Mouse (Mus musculus): ENCODE data around the gene Capn9. TPM values are rescaled to one million over a fixed set of nuclear protein-coding genes. Genes with fewer than 3 reads are reported as not detected.

The Capn9 gene
- polyA plus RNA-seq (2015; fragmentation: Nextera tagmentation; extraction: Ambion mirVana) = 0.14 and 0.37 TPM in 2 replicates

GRCm38 (mm10) chr8:124575811-124576210 is at the start of gene Capn9:
Gene Capn9 (plus strand): TSS chr8:124576111.
- DNase-seq (ENCODE audit: low spot score) = no peak

GRCm38 (mm10) chr8:124526261-124526660 is 49.6 kb upstream of the Capn9 start:
- no peak for DNase-seq (ENCODE audit: low spot score)

- no peak for DNase-seq (ENCODE audit: low spot score)
Observed at GRCm38 (mm10) chr8:124530076-124530475, 45.8 kb upstream of the Capn9 start.

- DNase-seq (ENCODE audit: low spot score) = no peak
Observed at GRCm38 (mm10) chr8:124530556-124530955, 45.4 kb upstream of the Capn9 start.

GRCm38 (mm10) chr8:124530996-124531395 is 44.9 kb upstream of the Capn9 start:
- no peak for DNase-seq (ENCODE audit: low spot score)

- DNase-seq (ENCODE audit: low spot score) = no peak
Observed at GRCm38 (mm10) chr8:124532626-124533025, 43.3 kb upstream of the Capn9 start.

- no peak for DNase-seq (ENCODE audit: low spot score)
Observed at GRCm38 (mm10) chr8:124535451-124535850, 40.5 kb upstream of the Capn9 start.

GRCm38 (mm10) chr8:124540906-124541305 is 35.0 kb upstream of the Capn9 start:
- no peak for DNase-seq (ENCODE audit: low spot score)

GRCm38 (mm10) chr8:124542001-124542400 is 33.9 kb upstream of the Capn9 start:
- DNase-seq (ENCODE audit: low spot score) = no peak

- DNase-seq (ENCODE audit: low spot score) = no peak
Observed at GRCm38 (mm10) chr8:124543272-124543671, 32.6 kb upstream of the Capn9 start.

- no peak for DNase-seq (ENCODE audit: low spot score)
Observed at GRCm38 (mm10) chr8:124546371-124546770, 29.5 kb upstream of the Capn9 start.

- DNase-seq (ENCODE audit: low spot score) = no peak
Observed at GRCm38 (mm10) chr8:124546815-124547214, 29.1 kb upstream of the Capn9 start.

GRCm38 (mm10) chr8:124547269-124547668 is 28.6 kb upstream of the Capn9 start:
- no peak for DNase-seq (ENCODE audit: low spot score)

- DNase-seq (ENCODE audit: low spot score) = no peak
Observed at GRCm38 (mm10) chr8:124548187-124548586, 27.7 kb upstream of the Capn9 start.

GRCm38 (mm10) chr8:124551011-124551661 is 24.8 kb upstream of the Capn9 start:
- no peak for DNase-seq (ENCODE audit: low spot score)

- no peak for DNase-seq (ENCODE audit: low spot score)
Observed at GRCm38 (mm10) chr8:124555113-124555750, 20.7 kb upstream of the Capn9 start.

GRCm38 (mm10) chr8:124556164-124556563 is 19.7 kb upstream of the Capn9 start:
- DNase-seq (ENCODE audit: low spot score) = no peak

- no peak for DNase-seq (ENCODE audit: low spot score)
Observed at GRCm38 (mm10) chr8:124556658-124557057, 19.3 kb upstream of the Capn9 start.

- no peak for DNase-seq (ENCODE audit: low spot score)
Observed at GRCm38 (mm10) chr8:124557476-124557875, 18.4 kb upstream of the Capn9 start.

- DNase-seq (ENCODE audit: low spot score) = no peak
Observed at GRCm38 (mm10) chr8:124567126-124567525, 8.8 kb upstream of the Capn9 start.

- DNase-seq (ENCODE audit: low spot score) = no peak
Observed at GRCm38 (mm10) chr8:124567584-124567983, 8.3 kb upstream of the Capn9 start.

GRCm38 (mm10) chr8:124569100-124569499 is 6.8 kb upstream of the Capn9 start:
- no peak for DNase-seq (ENCODE audit: low spot score)

- no peak for DNase-seq (ENCODE audit: low spot score)
Observed at GRCm38 (mm10) chr8:124569593-124569992, 6.3 kb upstream of the Capn9 start, which contains the start of gene Agt. Gene Agt (minus strand): TSS chr8:124569706.
